Mouse (Mus musculus): ENCODE results near the gene Fzd2. TPM values are rescaled to one million over a fixed set of nuclear protein-coding genes. Genes with fewer than 3 reads are reported as not detected.

The Fzd2 gene
- total RNA-seq (2014; rRNA removed) (16.8 and 17.3 TPM in 2 replicates), polyA plus RNA-seq (2015; fragmentation: Nextera tagmentation; extraction: Ambion mirVana) (3.9 and 4.5 TPM in 2 replicates)

DNA sequence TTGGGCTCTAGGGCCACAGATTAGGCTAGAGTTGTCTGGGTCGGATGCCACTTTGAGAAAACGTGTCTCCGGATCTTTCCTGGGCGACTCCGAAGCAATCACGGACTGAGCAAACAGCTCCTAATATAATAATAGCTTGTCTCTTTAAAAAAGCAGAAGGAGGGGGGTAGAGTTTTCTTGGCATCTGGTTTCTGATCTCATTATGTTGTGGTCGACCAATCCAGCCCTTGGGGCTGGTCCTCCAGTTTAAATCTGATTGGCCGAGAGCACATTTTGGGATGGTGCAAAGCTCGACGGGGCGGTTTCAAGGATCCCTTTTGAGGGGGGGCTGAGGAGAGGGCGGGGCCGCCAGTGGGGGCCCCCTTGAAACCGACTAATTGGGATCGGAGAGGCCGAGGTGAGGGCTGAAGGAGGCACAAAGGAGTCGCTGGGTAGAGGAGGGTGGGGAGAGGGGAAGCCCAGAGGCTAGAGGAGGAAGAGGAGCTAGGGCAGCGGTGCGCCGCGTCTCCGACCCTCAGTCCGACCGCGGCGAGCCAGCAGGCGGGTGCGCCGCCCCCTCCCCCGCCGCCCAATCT is at the start of gene Fzd2:
Fzd2 (plus strand) TSS at position 387 of the 575 bp plus-strand sequence.
- H3K9me3 ChIP-seq (ENCODE audit: low read length) = no peaks in the 10 kb centered on the region
- H3K27ac ChIP-seq (ENCODE audit: low read depth, low read length) = peak within 1 kb of the TSS; percentile 57
- peak within 1 kb of the TSS; percentile 72 for H3K4me2 ChIP-seq (ENCODE audit: low read depth, low read length, poor library complexity, severe bottlenecking)
- no peaks in the 10 kb centered on the region for H3K4me1 ChIP-seq (ENCODE audit: insufficient read depth, low read length)
- H3K4me3 ChIP-seq (ENCODE audit: low read depth, low read length) = peak within 1 kb of the TSS; percentile 62
- H3K27me3 ChIP-seq (ENCODE audit: insufficient read depth, low read length) = peaks cover 19% of the 10 kb centered on the region; the same call in 1 of the 2 replicates
- TF ChIP-seq CTCF (IDR thresholded peaks at IDR 0.05) = no peak
- DNase-seq (ENCODE audit: low spot score) (peak; percentile 99), ATAC-seq (ENCODE audit: low FRiP score) (peak; percentile 93)
- H3K9ac ChIP-seq (replicated peaks; ENCODE audit: low read length, poor library complexity, severe bottlenecking) = peak within 1 kb of the TSS; percentile 54
- WGBS = under 1% methylated on average over 28 of the region's 31 CpGs
- no peaks in the 10 kb centered on the region for H3K36me3 ChIP-seq (ENCODE audit: insufficient read depth, low read length)

DNA sequence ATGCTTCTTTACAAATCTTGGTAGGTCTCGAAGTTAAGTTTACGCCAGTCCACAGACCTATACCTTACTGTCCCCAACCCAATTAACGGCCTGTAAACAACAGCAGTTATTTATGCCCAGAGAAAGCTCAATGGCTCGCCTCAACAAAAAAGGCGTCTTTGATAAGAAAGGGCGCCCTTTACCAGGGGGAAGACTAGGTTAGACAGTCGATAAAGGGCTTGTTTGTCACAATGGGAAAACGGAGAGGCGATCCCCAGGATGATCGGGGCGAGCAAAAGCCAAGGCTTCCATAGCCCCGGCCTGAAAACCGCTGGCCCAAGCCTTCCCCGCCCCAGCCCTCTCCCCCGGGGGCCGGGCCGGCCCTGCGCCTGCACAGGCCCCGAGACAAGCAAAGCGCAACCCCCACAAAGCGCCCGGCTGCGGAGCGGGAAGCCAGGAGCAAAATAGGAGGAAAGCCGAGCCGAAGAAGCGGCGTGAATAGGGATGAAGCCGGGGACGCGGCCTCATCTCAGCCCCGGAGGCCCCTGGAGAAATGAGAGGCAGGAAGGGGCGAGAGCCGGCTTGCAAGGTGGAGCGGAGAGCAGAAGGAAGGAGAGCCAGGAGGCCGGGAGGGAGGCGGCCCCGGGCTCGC is 48.7 kb upstream of the Fzd2 start:
- Histone ChIP-seq H3K9me3 (ENCODE audit: low read length) (no peaks in the 10 kb centered on the region), H3K4me3 (ENCODE audit: low read depth, low read length) (peak overlapping the region; percentile 100), H3K9ac (replicated peaks; ENCODE audit: low read length, poor library complexity, severe bottlenecking) (peak overlapping the region; percentile 98), H3K27ac (ENCODE audit: low read depth, low read length) (peak overlapping the region; percentile 98), H3K36me3 (ENCODE audit: insufficient read depth, low read length) (no peaks in the 10 kb centered on the region), H3K4me1 (ENCODE audit: insufficient read depth, low read length) (peaks cover 11% of the 10 kb centered on the region), H3K27me3 (ENCODE audit: insufficient read depth, low read length) (no peaks in the 10 kb centered on the region), H3K4me2 (ENCODE audit: low read depth, low read length, poor library complexity, severe bottlenecking) (peak overlapping the region; percentile 72)
- no peak for TF ChIP-seq CTCF (IDR thresholded peaks at IDR 0.05)
- under 1% methylated on average over 38 of the region's 39 CpGs for WGBS
- DNase-seq (ENCODE audit: low spot score) (peak; percentile 29), ATAC-seq (ENCODE audit: low FRiP score) (peak; percentile 49; the same call in 1 of the 2 replicates)

DNA sequence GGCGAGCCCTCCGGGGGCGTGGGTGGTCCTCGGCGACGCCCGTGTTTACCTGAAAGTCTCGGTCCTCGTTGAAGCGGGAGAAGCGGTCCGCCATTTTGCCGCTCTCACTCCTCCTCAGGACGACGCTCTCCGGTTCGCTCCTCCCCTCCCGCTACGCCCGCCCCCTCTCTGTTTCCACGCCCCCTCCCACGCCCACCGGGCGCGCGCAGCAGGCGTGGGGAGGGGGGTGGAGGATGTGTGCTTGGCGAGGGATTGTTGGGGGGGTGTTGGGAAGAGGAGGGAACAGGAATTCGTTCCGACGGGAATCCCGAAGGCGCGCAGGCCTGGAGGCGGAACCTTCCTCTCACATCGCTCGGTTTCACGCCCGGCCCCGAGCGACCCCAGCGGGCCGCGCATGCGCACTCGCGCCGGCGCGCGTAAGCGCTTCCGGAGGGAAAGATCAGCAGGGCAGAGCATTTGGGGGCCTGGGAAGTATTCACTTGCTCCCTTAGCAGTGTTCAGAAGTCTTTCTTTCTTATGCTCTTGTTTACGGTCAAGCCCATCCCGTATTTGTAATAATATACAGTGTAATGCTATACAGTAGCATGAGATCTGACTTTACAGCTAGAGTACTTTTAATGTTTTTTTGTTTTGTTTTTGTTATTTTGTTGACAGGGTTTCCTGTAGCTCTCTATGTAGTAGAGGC is 48.0 kb upstream of the Fzd2 start, which contains the start of gene Gpatch8:
Gpatch8 (minus strand) TSS at position 362 of the 685 bp plus-strand sequence.
- DNase-seq (ENCODE audit: low spot score) = peak; percentile 98
- Histone ChIP-seq H3K36me3 (ENCODE audit: insufficient read depth, low read length) (no peaks in the 10 kb centered on the region), H3K4me1 (ENCODE audit: insufficient read depth, low read length) (peaks cover 11% of the 10 kb centered on the region), H3K27me3 (ENCODE audit: insufficient read depth, low read length) (no peaks in the 10 kb centered on the region), H3K27ac (ENCODE audit: low read depth, low read length) (peak within 1 kb of the TSS; percentile 98), H3K9me3 (ENCODE audit: low read length) (no peaks in the 10 kb centered on the region), H3K4me3 (ENCODE audit: low read depth, low read length) (peak within 1 kb of the TSS; percentile 100), H3K4me2 (ENCODE audit: low read depth, low read length, poor library complexity, severe bottlenecking) (peak within 1 kb of the TSS; percentile 72), H3K9ac (replicated peaks; ENCODE audit: low read length, poor library complexity, severe bottlenecking) (peak within 1 kb of the TSS; percentile 98)
- peak; percentile 98 for ATAC-seq (ENCODE audit: low FRiP score)
- WGBS = under 1% methylated on average over 50 of the region's 55 CpGs
- TF ChIP-seq CTCF (IDR thresholded peaks at IDR 0.05) = no peak; the same call in none of the 2 replicates

DNA sequence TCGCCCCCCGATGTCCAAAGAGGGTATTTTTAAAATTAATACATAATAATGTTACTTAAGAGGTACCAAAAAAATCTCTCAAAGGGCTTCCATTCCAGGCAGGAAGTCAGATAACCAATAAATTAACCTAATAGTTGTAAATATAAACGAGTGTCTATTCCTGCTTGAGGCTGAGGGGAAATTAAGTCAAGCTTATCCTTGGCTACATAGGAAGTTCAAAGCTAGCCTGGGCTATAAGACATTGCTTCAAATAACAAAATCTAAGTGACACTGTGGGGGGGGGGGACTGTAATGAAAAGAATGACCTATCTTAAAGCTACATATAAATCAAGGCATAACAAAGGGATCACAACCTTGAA is 47.5 kb upstream of the Fzd2 start:
- H3K27ac ChIP-seq (ENCODE audit: low read depth, low read length) = peak overlapping the region; percentile 98; the same call in 1 of the 2 replicates
- no peak for DNase-seq (ENCODE audit: low spot score)
- WGBS = 21% methylated on average over 3 of the region's 3 CpGs

GRCm38 (mm10) chr11:102557386-102557785 is 46.8 kb upstream of the Fzd2 start:
- DNase-seq (ENCODE audit: low spot score) (no peak), ATAC-seq (ENCODE audit: low FRiP score) (no peak)
- H3K36me3 ChIP-seq (ENCODE audit: insufficient read depth, low read length) = no peaks in the 10 kb centered on the region
- no peak for TF ChIP-seq CTCF (IDR thresholded peaks at IDR 0.05)
- no peak overlapping the region for H3K9ac ChIP-seq (replicated peaks; ENCODE audit: low read length, poor library complexity, severe bottlenecking)
- H3K9me3 ChIP-seq (ENCODE audit: low read length) = no peaks in the 10 kb centered on the region
- no peak overlapping the region for H3K4me2 ChIP-seq (ENCODE audit: low read depth, low read length, poor library complexity, severe bottlenecking)
- no peaks in the 10 kb centered on the region for H3K27me3 ChIP-seq (ENCODE audit: insufficient read depth, low read length)
- peaks cover 11% of the 10 kb centered on the region for H3K4me1 ChIP-seq (ENCODE audit: insufficient read depth, low read length)
- no peak overlapping the region for H3K4me3 ChIP-seq (ENCODE audit: low read depth, low read length)
- no peak overlapping the region for H3K27ac ChIP-seq (ENCODE audit: low read depth, low read length)
- WGBS = 96% methylated on average over 1 of the region's 1 CpGs

More for the DNA sequence above, 47.5 kb upstream of the Fzd2 start:
- Histone ChIP-seq H3K9ac (replicated peaks; ENCODE audit: low read length, poor library complexity, severe bottlenecking) (no peak overlapping the region), H3K27me3 (ENCODE audit: insufficient read depth, low read length) (no peaks in the 10 kb centered on the region), H3K4me2 (ENCODE audit: low read depth, low read length, poor library complexity, severe bottlenecking) (peak overlapping the region; percentile 72), H3K4me1 (ENCODE audit: insufficient read depth, low read length) (peaks cover 11% of the 10 kb centered on the region), H3K4me3 (ENCODE audit: low read depth, low read length) (no peak overlapping the region), H3K36me3 (ENCODE audit: insufficient read depth, low read length) (no peaks in the 10 kb centered on the region), H3K9me3 (ENCODE audit: low read length) (no peaks in the 10 kb centered on the region)
- 0 out of 2 replicates have a peak, but pooled peaks have one; percentile 33 for TF ChIP-seq CTCF (IDR thresholded peaks at IDR 0.05)
- ATAC-seq (ENCODE audit: low FRiP score) = no peak
